Mouse (Mus musculus) adrenal gland, postnatal 10 days (tissue): Measurements from ENCODE around the gene Amacr. TPM values are rescaled to one million over a fixed set of nuclear protein-coding genes. Genes with fewer than 3 reads are reported as not detected.

Experiments used
- total RNA-seq, 2 experiments: library from RNA; stranded (reverse); gene quantifications; 2 replicates each; pipeline ENCODE4 v1.2.3; 2021

The Amacr gene
- total RNA-seq, 2 experiments from 2014 or later: 33.8 to 40.5 TPM

Other genes starting within 250 kb of the Amacr start
- gene C1qtnf3, start 29.4 kb upstream of the Amacr start, total RNA-seq: 1 to 10 TPM; 6.1 to 6.7 TPM
- gene Slc45a2, start 19.0 kb downstream of the Amacr start, total RNA-seq: not detected
- gene Rxfp3, start 56.2 kb downstream of the Amacr start, total RNA-seq: not detected
- gene Adamts12, start 83.0 kb downstream of the Amacr start, total RNA-seq: 10 to 100 TPM; 16.9 to 19.2 TPM